Mouse (Mus musculus) kidney, embryonic 14.5 days (tissue): ENCODE measurements around the gene Nme7. TPM values are rescaled to one million over a fixed set of nuclear protein-coding genes. Genes with fewer than 3 reads are reported as not detected.

Experiments used
- ATAC-seq: fragments of 200-750 bp; cut with Nextera tagmentation; 2 replicates; pipeline ENCODE4 v1.8.0; 2017; ENCODE audit warnings: moderate number of reproducible peaks, mild to moderate bottlenecking, moderate TSS enrichment, moderate library complexity; ENCODE audit not compliant: low FRiP score, low TSS enrichment
- H3K27ac ChIP-seq: fragments of 300-500 bp; sonication (generic); 2 replicates; pipeline ENCODE4 v1.5.1; 2014; ENCODE audit warnings: low read depth, mild to moderate bottlenecking, low read length, moderate library complexity, mixed read lengths
- H3K27me3 ChIP-seq: fragments of 300-500 bp; sonication (generic); 2 replicates; pipeline ENCODE4 v1.6.1; 2014; ENCODE audit warnings: mild to moderate bottlenecking, low read length; ENCODE audit not compliant: control insufficient read depth, insufficient read depth
- H3K36me3 ChIP-seq: fragments of 300-500 bp; sonication (generic); 2 replicates; pipeline ENCODE4 v1.6.1; 2014; ENCODE audit warnings: low read length, mixed read lengths; ENCODE audit not compliant: control insufficient read depth, insufficient read depth
- H3K4me1 ChIP-seq: fragments of 300-500 bp; sonication (generic); 2 replicates; pipeline ENCODE4 v1.6.1; 2014; ENCODE audit warnings: low read length, mixed read lengths; ENCODE audit not compliant: control insufficient read depth, insufficient read depth
- H3K4me2 ChIP-seq: fragments of 300-500 bp; sonication (generic); replicated peaks from 2 replicates; pipeline ENCODE4 v1.6.1; 2014; ENCODE audit warnings: low read depth, mild to moderate bottlenecking, low read length
- H3K4me3 ChIP-seq: fragments of 300-500 bp; sonication (generic); 2 replicates; pipeline ENCODE4 v1.5.1; 2014; ENCODE audit warnings: mild to moderate bottlenecking, low read length
- H3K9ac ChIP-seq: fragments of 300-500 bp; sonication (generic); 2 replicates; pipeline ENCODE4 v1.6.1; 2014; ENCODE audit warnings: low read depth, mild to moderate bottlenecking, low read length, moderate library complexity
- H3K9me3 ChIP-seq: fragments of 300-500 bp; sonication (generic); 2 replicates; pipeline ENCODE4 v1.6.1; 2016; ENCODE audit warnings: low read length; ENCODE audit not compliant: control insufficient read depth
- WGBS: fragments of 180-500 bp; shearing (Covaris S2); extraction: QIAGEN DNeasy Blood & Tissue Kit; methylation state at CpG from one replicate; pipeline ENCODE4 v1.1.7; 2014; 5-methylcytosine and 5-hydroxymethylcytosine counted together
- polyA plus RNA-seq: library from polyadenylated mRNA; unstranded; fragments of >200 nt; fragmentation: Nextera tagmentation; extraction: Ambion mirVana; gene quantifications from 2 replicates; pipeline ENCODE4 v1.2.1, GENCODE M21; 2014

The Nme7 gene
- polyA plus RNA-seq, 1 experiment from 2014 or later: 47.9 TPM

DNA sequence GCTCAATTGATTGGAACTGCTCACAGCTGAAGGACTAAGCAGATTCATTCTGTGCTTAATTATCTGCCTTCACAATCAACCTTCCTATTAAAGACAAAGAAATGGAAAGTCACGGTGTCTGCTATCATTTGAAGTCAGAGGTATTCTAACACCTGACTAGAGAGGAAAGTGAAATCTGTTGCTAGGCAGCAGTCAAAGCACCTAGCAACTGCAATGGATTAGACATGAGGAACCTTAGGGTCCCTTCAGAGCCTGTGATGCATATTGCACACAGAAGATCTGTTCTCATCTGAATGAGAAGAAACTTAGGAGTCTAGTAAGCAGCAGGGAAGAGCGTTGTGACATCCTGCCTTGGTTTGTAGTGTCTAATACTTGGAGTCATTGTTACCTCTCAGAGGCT lies 58.1 kb downstream of the Nme7 start:
- H3K9me3 ChIP-seq: no peaks in the 10 kb centered on the region
- H3K4me3 ChIP-seq: no peak overlapping the region
- H3K9ac ChIP-seq: no peak overlapping the region
- ATAC-seq: no peak
- no peaks in the 10 kb centered on the region for H3K4me1 ChIP-seq
- WGBS: 89% methylated on average over 2 of the region's 2 CpGs
- no peak overlapping the region for H3K4me2 ChIP-seq
- no peak overlapping the region for H3K27ac ChIP-seq
- H3K27me3 ChIP-seq: no peaks in the 10 kb centered on the region
- H3K36me3 ChIP-seq: no peaks in the 10 kb centered on the region

DNA sequence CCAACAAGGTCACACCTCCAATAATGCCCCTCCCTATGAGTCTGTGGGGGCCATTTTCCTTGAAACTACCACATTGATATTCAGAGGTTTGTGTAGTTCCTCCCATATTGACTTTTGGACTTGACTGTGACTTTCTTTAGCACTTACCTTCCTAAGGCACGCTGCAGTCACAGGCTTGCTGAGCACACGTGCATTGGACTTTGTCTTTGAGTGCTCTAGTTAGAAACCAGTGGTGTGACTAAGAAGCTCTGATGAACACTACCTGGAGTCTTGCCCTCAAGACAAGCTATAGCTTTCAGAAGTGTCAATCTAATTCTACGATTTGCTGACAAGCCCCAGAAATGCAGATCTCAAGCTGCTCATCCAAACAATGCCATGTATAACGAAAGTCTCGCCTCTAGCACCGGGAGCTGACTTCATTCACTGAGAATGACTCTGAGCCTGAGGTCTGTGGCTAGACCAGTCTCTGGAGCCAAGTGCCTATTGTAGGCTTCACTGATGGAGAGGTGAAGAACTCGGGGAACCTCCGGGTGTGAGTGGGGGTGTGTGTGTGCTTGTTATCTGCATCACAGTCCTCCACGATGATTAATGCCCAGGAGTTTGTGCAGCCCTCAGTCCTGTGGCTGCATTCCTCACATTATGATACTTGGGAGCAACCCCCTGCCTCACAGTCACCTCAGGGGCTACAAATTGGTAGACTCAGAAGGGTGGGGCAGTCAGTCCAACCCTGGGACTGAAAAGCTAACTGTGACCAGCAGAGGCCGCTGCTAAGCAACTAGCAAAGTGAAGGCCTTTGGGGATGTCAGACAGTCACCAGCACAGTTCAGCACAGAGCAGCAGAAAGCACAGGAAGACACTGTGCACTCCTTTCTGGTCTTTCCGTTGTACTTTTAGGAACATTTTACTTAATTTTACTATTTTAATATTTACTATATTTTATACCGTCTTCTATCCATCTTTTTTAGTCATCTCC lies 62.5 kb downstream of the Nme7 start:
- Histone ChIP-seq H3K4me1 (no peaks in the 10 kb centered on the region), H3K4me3 (no peak overlapping the region), H3K27me3 (no peaks in the 10 kb centered on the region), H3K36me3 (no peaks in the 10 kb centered on the region), H3K9ac (no peak overlapping the region), H3K9me3 (no peaks in the 10 kb centered on the region), H3K27ac (no peak overlapping the region), H3K4me2 (no peak overlapping the region)
- peak; percentile 80 for ATAC-seq
- 74% methylated on average over 12 of the region's 12 CpGs for WGBS

DNA sequence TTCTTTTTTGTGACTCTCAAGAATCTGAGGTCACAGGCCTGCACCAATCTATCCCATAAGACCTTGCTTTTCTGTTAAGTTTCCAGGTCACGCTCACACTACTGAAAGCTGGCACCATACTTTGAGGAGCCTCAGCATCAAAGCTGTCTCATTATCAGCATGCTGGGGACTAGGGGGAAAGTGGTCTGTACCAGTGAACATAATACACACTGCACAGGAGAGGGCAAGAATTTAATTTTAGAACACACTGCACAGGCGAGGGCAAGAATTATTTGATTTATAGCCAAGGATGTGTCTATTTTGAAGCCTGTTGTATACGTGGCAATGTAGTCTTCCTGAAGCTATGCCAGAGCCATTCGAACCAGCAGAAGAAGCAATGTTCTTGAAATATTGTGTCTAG lies 64.2 kb downstream of the Nme7 start:
- H3K4me1 ChIP-seq: no peaks in the 10 kb centered on the region
- no peaks in the 10 kb centered on the region for H3K27me3 ChIP-seq
- H3K9ac ChIP-seq: no peak overlapping the region
- H3K4me3 ChIP-seq: no peak overlapping the region
- WGBS: 80% methylated on average over 4 of the region's 4 CpGs
- H3K27ac ChIP-seq: no peak overlapping the region
- H3K4me2 ChIP-seq: no peak overlapping the region
- ATAC-seq: no peak
- H3K36me3 ChIP-seq: no peaks in the 10 kb centered on the region; the same call in 1 of the 2 replicates
- H3K9me3 ChIP-seq: no peaks in the 10 kb centered on the region

DNA sequence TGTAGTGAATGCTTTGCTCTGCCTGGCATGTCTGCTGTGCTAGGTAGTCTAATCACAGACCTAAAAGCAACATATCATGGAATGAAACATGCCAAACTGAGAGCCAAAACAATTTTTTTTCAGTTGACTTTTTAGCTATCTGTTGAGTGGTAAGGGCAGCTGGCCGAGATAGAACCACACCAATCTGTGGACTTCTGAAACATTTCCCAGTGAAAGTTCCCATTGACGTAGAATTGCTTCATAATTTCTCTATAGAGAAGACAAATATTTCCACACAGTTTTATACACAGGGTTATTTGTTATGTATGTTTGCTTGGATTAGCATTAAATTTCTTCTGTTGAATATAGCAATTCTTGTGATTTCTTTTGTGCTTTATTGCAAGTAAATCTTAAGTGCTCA lies 65.9 kb downstream of the Nme7 start:
- H3K27ac ChIP-seq: no peak overlapping the region
- H3K4me1 ChIP-seq: no peaks in the 10 kb centered on the region
- H3K27me3 ChIP-seq: no peaks in the 10 kb centered on the region
- no peak overlapping the region for H3K4me3 ChIP-seq
- no peaks in the 10 kb centered on the region for H3K9me3 ChIP-seq
- H3K36me3 ChIP-seq: no peaks in the 10 kb centered on the region; the same call in 1 of the 2 replicates
- ATAC-seq: no peak
- no peak overlapping the region for H3K9ac ChIP-seq
- 92% methylated on average over 2 of the region's 2 CpGs for WGBS
- no peak overlapping the region for H3K4me2 ChIP-seq

DNA sequence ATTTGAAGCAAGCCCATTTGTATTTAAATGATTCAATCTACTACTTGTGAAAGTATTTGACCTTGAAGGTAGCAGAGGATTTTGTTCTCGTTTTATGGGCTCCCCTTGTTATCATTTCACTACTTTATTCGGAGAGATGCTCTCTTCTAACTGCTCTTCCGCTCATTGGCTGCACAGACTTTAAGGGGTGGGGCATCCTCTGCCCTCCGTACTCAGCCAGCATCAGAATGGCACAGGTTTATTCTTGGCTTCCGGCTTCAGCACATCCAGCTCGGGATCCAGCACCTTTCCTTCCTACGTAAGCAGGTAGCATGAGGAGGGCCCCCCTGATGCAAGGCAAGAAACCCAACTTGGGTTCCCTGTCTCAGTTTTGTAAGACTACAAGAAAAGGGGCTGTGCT lies 69.1 kb downstream of the Nme7 start:
- H3K36me3 ChIP-seq: no peaks in the 10 kb centered on the region; the same call in 1 of the 2 replicates
- WGBS: 89% methylated on average over 7 of the region's 7 CpGs
- no peaks in the 10 kb centered on the region for H3K4me1 ChIP-seq
- H3K4me2 ChIP-seq: no peak overlapping the region
- ATAC-seq: no peak
- H3K4me3 ChIP-seq: no peak overlapping the region
- no peaks in the 10 kb centered on the region for H3K9me3 ChIP-seq
- no peak overlapping the region for H3K9ac ChIP-seq
- H3K27me3 ChIP-seq: no peaks in the 10 kb centered on the region
- H3K27ac ChIP-seq: no peak overlapping the region

DNA sequence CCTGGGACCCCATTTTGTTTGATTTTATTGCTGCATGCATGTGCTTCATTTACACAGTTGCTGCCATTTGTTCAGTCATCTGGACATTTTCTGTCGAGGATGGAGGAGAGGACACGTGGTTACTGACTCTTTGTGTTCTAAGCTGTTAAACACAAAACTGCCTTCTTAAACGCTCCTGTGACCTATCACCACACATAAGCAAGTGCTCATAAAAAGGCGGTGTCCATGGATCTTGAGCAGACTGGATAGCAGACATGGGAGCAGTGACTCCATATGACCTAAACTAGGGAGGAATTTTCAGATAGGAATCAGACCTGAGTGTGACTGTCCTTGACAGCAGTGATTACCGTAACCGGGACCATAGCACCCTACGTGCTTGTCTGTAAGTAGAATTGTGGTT lies 70.1 kb downstream of the Nme7 start:
- no peaks in the 10 kb centered on the region for H3K4me1 ChIP-seq
- H3K27ac ChIP-seq: no peak overlapping the region
- no peaks in the 10 kb centered on the region; the same call in 1 of the 2 replicates for H3K36me3 ChIP-seq
- H3K4me3 ChIP-seq: no peak overlapping the region
- 57% methylated on average over 7 of the region's 7 CpGs for WGBS
- no peaks in the 10 kb centered on the region for H3K9me3 ChIP-seq
- no peaks in the 10 kb centered on the region for H3K27me3 ChIP-seq
- no peak for ATAC-seq
- H3K4me2 ChIP-seq: no peak overlapping the region
- no peak overlapping the region for H3K9ac ChIP-seq

DNA sequence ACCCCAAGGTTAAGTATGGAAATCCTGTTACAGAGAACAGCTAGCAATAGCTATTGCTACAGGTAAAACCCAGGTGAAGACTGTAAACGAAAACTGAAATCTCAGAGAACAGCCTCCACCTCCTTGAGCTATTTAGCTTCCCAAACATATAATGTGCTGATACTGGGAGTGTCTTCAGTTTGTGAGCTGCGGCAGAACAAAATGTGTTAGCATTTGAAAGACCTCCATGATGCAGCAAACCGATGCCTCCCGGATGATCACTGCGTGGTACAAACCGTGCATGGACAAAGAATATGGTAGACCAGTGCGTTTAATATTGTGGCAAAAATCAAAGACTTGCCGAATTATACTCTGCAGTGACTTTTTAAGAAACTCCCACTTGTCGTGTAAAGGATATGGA lies 71.7 kb downstream of the Nme7 start:
- Histone ChIP-seq H3K9me3 (no peaks in the 10 kb centered on the region), H3K4me3 (no peak overlapping the region), H3K9ac (no peak overlapping the region), H3K4me1 (no peaks in the 10 kb centered on the region), H3K36me3 (no peaks in the 10 kb centered on the region; the same call in 1 of the 2 replicates), H3K27me3 (no peaks in the 10 kb centered on the region), H3K4me2 (no peak overlapping the region), H3K27ac (no peak overlapping the region)
- no peak for ATAC-seq
- WGBS: 97% methylated on average over 9 of the region's 9 CpGs

DNA sequence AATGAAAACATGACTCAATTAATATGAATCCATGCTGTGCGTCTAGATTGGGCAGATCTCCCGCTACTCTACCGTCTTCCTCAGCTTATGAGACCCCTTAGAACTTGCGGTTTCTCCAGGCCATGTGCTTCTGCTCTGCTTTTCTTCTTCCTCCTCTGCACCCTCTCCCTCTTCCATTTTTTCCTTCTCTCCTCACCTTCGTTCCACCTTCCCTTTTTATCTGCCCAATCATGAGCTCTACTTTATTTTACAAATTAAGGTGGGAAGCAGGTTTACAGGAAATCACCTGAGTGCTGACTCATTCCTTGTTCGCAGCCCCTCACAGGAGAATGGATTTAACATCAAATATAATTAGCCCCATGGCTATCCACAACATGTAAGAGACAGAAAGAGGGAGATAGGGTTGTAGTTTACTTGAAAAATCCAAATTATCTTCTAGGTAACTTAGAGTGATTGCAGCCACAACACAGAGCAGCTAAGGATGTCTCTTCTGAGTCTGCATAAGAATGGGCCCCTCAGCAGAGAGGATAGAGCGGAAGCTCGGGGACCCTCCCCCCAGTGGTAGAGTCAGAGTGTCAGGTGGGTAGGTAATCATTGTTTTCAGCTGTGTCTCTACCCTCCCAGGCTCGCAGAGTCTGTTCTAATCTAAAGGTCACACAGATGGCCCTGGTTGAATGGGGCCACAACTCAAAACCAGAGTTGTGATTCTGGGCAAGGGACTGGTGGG lies 73.0 kb downstream of the Nme7 start:
- Histone ChIP-seq H3K9me3 (no peaks in the 10 kb centered on the region), H3K27ac (no peak overlapping the region), H3K4me2 (no peak overlapping the region), H3K4me1 (no peaks in the 10 kb centered on the region), H3K9ac (no peak overlapping the region), H3K36me3 (no peaks in the 10 kb centered on the region), H3K27me3 (no peaks in the 10 kb centered on the region), H3K4me3 (no peak overlapping the region)
- ATAC-seq: no peak
- 85% methylated on average over 9 of the region's 9 CpGs for WGBS

DNA sequence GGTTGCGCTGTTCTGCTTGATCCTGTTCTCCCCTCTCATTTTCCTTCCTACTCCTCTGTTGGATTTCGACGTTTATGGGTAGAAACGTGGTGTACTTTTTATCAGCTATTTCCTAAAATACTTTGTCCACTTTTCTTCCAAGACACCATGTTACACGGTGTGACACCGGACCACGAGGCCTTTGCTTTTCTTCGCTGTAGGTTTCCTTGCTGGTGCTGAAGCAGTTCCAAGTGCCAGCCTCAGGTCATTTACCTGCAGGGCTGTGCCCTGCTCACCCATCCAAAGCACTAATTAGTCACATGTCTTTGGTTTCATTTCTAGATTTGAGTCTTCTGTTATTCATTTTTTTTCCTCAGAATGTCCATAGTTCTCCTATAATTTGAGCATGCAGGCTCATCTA lies 79.7 kb downstream of the Nme7 start:
- Histone ChIP-seq H3K27ac (no peak overlapping the region), H3K4me1 (no peaks in the 10 kb centered on the region), H3K4me2 (no peak overlapping the region), H3K9ac (no peak overlapping the region), H3K9me3 (no peaks in the 10 kb centered on the region), H3K36me3 (no peaks in the 10 kb centered on the region; the same call in 1 of the 2 replicates), H3K4me3 (no peak overlapping the region), H3K27me3 (no peaks in the 10 kb centered on the region)
- no peak for ATAC-seq
- 83% methylated on average over 8 of the region's 8 CpGs for WGBS
